Mouse (Mus musculus) olfactory bulb, adult 2 months (tissue): ENCODE data around the gene Narfl.

Source experiments
- CTCF ChIP-seq: fragments of 200-500 bp; IDR thresholded peaks from 2 replicates; pipeline ENCODE4 v1.5.1; 2012; ENCODE audit warnings: low read depth, mild to moderate bottlenecking, low read length, moderate library complexity; ENCODE audit not compliant: insufficient read depth
- POLR2A ChIP-seq: fragments of 200-500 bp; IDR thresholded peaks from 2 replicates; pipeline ENCODE4 v1.6.1; 2012; ENCODE audit warnings: mild to moderate bottlenecking, low read depth, low read length, moderate library complexity; ENCODE audit not compliant: insufficient read depth

DNA sequence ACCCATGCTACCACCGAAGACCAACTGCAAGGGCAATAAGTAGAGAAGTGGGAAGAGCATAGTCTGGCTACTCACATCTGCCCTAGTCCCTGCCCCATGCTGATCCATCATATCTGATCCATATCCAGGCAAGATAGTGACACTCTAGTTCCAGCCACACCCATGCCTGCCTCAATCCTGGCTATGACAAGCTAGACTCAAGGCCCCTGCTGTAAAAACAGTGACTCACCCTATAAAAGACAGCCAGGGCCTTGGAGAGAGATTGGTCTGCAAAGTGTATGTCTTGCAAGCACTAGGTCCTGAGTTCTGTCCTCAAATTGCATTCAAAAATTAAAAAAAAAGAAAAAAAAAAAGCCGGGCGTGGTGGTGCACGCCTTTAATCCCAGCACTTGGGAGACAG, 32.9 kb downstream of the Narfl start:
- no peak for TF ChIP-seq POLR2A
- no peak for TF ChIP-seq CTCF
